Mouse (Mus musculus): Measurements from ENCODE around the gene Dhdds. TPM values are rescaled to one million over a fixed set of nuclear protein-coding genes. Genes with fewer than 3 reads are reported as not detected.

Gene Dhdds
- total RNA-seq, 4 experiments from 2014 or later = 8.0 to 9.1 (median 8.8) TPM

GRCm38 (mm10) chr4:133958884-133959283 lies 41.8 kb downstream of the Dhdds start:
- no peak for DNase-seq (ENCODE audit: low spot score in 2 of 2)

- DNase-seq (ENCODE audit: low spot score in 2 of 2) = no peak
These were observed 44.4 kb downstream of the Dhdds start for GRCm38 (mm10) chr4:133956358-133956757.

- DNase-seq (ENCODE audit: low spot score in 2 of 2) = no peak
These were observed 54.0 kb downstream of the Dhdds start for GRCm38 (mm10) chr4:133946736-133947135.

- DNase-seq (ENCODE audit: low spot score in 2 of 2) = no peak
These were observed 56.9 kb downstream of the Dhdds start for GRCm38 (mm10) chr4:133943791-133944190.

GRCm38 (mm10) chr4:133942679-133943078 lies 58.0 kb downstream of the Dhdds start:
- no peak for DNase-seq (ENCODE audit: low spot score in 2 of 2)

GRCm38 (mm10) chr4:133941576-133941975 lies 59.1 kb downstream of the Dhdds start:
- no peak for DNase-seq (ENCODE audit: low spot score in 2 of 2)

GRCm38 (mm10) chr4:133940386-133941260 lies 60.1 kb downstream of the Dhdds start:
- DNase-seq (ENCODE audit: low spot score in 2 of 2) = no peak

- DNase-seq (ENCODE audit: low spot score in 2 of 2) = no peak
These were observed 62.6 kb downstream of the Dhdds start for GRCm38 (mm10) chr4:133938077-133938476.

GRCm38 (mm10) chr4:133931785-133932184 lies 68.9 kb downstream of the Dhdds start:
- DNase-seq (ENCODE audit: low spot score in 2 of 2) = no peak

- no peak for DNase-seq (ENCODE audit: low spot score in 2 of 2)
These were observed 69.4 kb downstream of the Dhdds start for GRCm38 (mm10) chr4:133931349-133931748.

- no peak for DNase-seq (ENCODE audit: low spot score in 2 of 2)
These were observed 71.4 kb downstream of the Dhdds start for GRCm38 (mm10) chr4:133929278-133929670.

GRCm38 (mm10) chr4:133928576-133929277 lies 72.0 kb downstream of the Dhdds start:
- DNase-seq (ENCODE audit: low spot score in 2 of 2) = no peak

GRCm38 (mm10) chr4:133925204-133925603 lies 75.5 kb downstream of the Dhdds start:
- no peak for DNase-seq (ENCODE audit: low spot score in 2 of 2)

- DNase-seq (ENCODE audit: low spot score in 2 of 2) = no peak
These were observed 77.0 kb downstream of the Dhdds start for GRCm38 (mm10) chr4:133923743-133924142.

Other genes starting within 250 kb of the Dhdds start
- gene Arid1a, start 244.1 kb downstream of the Dhdds start, total RNA-seq (2022) = 10 to 100 TPM; 23.3 to 27.5 (median 26.0) TPM
- gene Rps6ka1, start 113.1 kb downstream of the Dhdds start, total RNA-seq (2022) = 1 to 10 TPM; 3.3 to 4.7 (median 4.0) TPM
- gene Hmgn2, start 32.3 kb downstream of the Dhdds start, total RNA-seq (2022) = 10 to 100 TPM; 28.5 to 36.6 (median 31.6) TPM
- under 1 TPM; 0.39 to 0.96 (median 0.60) TPM for gene Lin28a, start 17.9 kb upstream of the Dhdds start, total RNA-seq (2022)
- gene Zfp683, start 52.9 kb upstream of the Dhdds start, total RNA-seq (2022) = not detected
- not detected for gene Crybg2, start 59.9 kb upstream of the Dhdds start, total RNA-seq (2022)
- under 1 TPM in 1 of 4 experiments, not detected in 3; 0.85 TPM for gene Cd52, start 94.2 kb upstream of the Dhdds start, total RNA-seq (2022)
- 1 to 10 TPM; 1.0 to 2.3 (median 1.9) TPM for gene Ubxn11, start 101.7 kb upstream of the Dhdds start, total RNA-seq (2022)
- gene Sh3bgrl3, start 127.9 kb upstream of the Dhdds start, total RNA-seq (2022) = 10 to 100 TPM in 3 of 4 experiments, 1 to 10 TPM in 1; 9.0 to 16.5 (median 13.4) TPM
- 10 to 100 TPM; 46.5 to 67.7 (median 55.8) TPM for gene Cep85, start 186.2 kb upstream of the Dhdds start, total RNA-seq (2022)
- not detected for gene Gm7534, start 202.1 kb upstream of the Dhdds start, total RNA-seq (2022)
- gene Catsper4, start 226.5 kb upstream of the Dhdds start, total RNA-seq (2022) = 1 to 10 TPM in 2 of 4 experiments, under 1 TPM in 2; 0.75 to 1.8 (median 1.1) TPM
- gene Cnksr1, start 237.5 kb upstream of the Dhdds start, total RNA-seq (2022) = 10 to 100 TPM; 48.7 to 66.3 (median 61.7) TPM
- under 1 TPM in 1 of 4 experiments, not detected in 3; 0.29 TPM for gene E130218I03Rik, start 242.7 kb upstream of the Dhdds start, total RNA-seq (2022)
- gene Zfp593, start 244.7 kb upstream of the Dhdds start, total RNA-seq (2022) = 1 to 10 TPM; 5.0 to 7.3 (median 6.1) TPM
- not detected for gene Gm30191, start 246.0 kb upstream of the Dhdds start, total RNA-seq (2022)